Mouse (Mus musculus) thymus, adult 2 months (tissue): ENCODE data around the gene Slc51b.

ENCODE experiments used
- CTCF ChIP-seq: fragments of 200-500 bp; IDR thresholded peaks from 2 replicates; pipeline ENCODE4 v1.5.1; 2012; ENCODE audit warnings: mild to moderate bottlenecking, control low read depth, low read length, moderate library complexity, borderline replicate concordance; ENCODE audit not compliant: control insufficient read depth, poor library complexity, insufficient read depth; ENCODE audit errors: extremely low read depth
- POLR2A ChIP-seq: fragments of 200-500 bp; IDR thresholded peaks from 2 replicates; pipeline ENCODE4 v1.6.1; 2012; ENCODE audit warnings: mild to moderate bottlenecking, low read length, control low read depth, moderate library complexity; ENCODE audit not compliant: control insufficient read depth, poor library complexity, insufficient read depth; ENCODE audit errors: extremely low read depth

DNA sequence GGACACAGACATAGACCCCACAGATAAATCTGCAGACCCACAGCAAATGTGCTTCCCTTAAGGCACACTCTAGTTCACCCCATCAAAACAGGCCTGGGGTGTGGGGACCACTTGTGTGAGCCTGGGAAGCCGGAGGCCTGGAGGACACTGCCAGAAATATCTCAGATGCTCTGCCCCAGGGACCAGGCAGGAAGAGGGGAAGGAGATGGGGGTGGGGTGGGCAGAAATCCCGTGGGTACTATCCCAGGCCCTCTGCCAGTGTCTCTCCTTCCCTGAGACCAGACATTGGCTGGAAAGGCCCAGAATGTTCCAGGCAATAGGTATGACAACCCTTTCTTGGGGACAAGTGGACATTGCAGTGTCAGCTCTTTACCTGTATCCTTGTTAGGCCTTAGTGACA lies 29.1 kb downstream of the Slc51b start:
- TF ChIP-seq POLR2A, result no peak
- TF ChIP-seq CTCF, result no peak
